Mouse (Mus musculus) adrenal gland, postnatal 0 days (tissue): ENCODE results near the gene Asb14. TPM values are rescaled to one million over a fixed set of nuclear protein-coding genes. Genes with fewer than 3 reads are reported as not detected.

ENCODE experiments used
- polyA plus RNA-seq: library from polyadenylated mRNA; unstranded; fragments of >200 nt; fragmentation: Nextera tagmentation; extraction: Ambion mirVana; gene quantifications from 2 replicates; pipeline ENCODE4 v1.2.1, GENCODE M21; 2015

Asb14 gene
- 0.17 and 0.21 TPM in 2 replicates for polyA plus RNA-seq

GRCm38 (mm10) chr14:26894392-26894791, at the start of gene Asb14:
Asb14 (plus strand) TSS chr14:26894557.

Other genes starting within 250 kb of the Asb14 start
- 5.9 and 7.3 TPM in 2 replicates for gene Pde12, start 224.7 kb upstream of the Asb14 start, polyA plus RNA-seq
- gene Dnah12, start 201.3 kb upstream of the Asb14 start, polyA plus RNA-seq = 0.03 TPM in 1 of 2 replicates, not detected in the other
- 34.7 and 46.5 TPM in 2 replicates for gene Appl1, start 76.7 kb downstream of the Asb14 start, polyA plus RNA-seq
- gene Hesx1, start 99.9 kb downstream of the Asb14 start, polyA plus RNA-seq = 0.57 and 1.1 TPM in 2 replicates
- gene Il17rd, start 144.4 kb downstream of the Asb14 start, polyA plus RNA-seq = 1.3 and 1.7 TPM in 2 replicates
- gene Arhgef3, start 220.3 kb downstream of the Asb14 start, polyA plus RNA-seq = 22.8 and 35.7 TPM in 2 replicates